Mouse (Mus musculus) forebrain, embryonic 15.5 days (tissue): ENCODE measurements around the gene Sox18. TPM values are rescaled to one million over a fixed set of nuclear protein-coding genes. Genes with fewer than 3 reads are reported as not detected.

Experiments
- ATAC-seq: fragments of 200-750 bp; cut with Nextera tagmentation; replicated peaks from 2 replicates; pipeline ENCODE4 v1.8.0; 2017; ENCODE audit warnings: mild to moderate bottlenecking, moderate TSS enrichment, moderate library complexity
- H3K27ac ChIP-seq: fragments of 300-500 bp; sonication (generic); replicated peaks from 2 replicates; pipeline ENCODE4 v1.5.1; 2015; ENCODE audit warnings: mild to moderate bottlenecking, inconsistent platforms
- H3K27me3 ChIP-seq: fragments of 300-500 bp; sonication (generic); 2 replicates; pipeline ENCODE4 v1.6.1; 2015; ENCODE audit warnings: inconsistent platforms
- H3K36me3 ChIP-seq: fragments of 300-500 bp; sonication (generic); 2 replicates; pipeline ENCODE4 v1.6.1; 2015; ENCODE audit warnings: mild to moderate bottlenecking, inconsistent platforms
- H3K4me1 ChIP-seq: fragments of 300-500 bp; sonication (generic); 2 replicates; pipeline ENCODE4 v1.6.1; 2015; ENCODE audit warnings: inconsistent platforms
- H3K4me2 ChIP-seq: fragments of 300-500 bp; sonication (generic); replicated peaks from 2 replicates; pipeline ENCODE4 v1.6.1; 2015; ENCODE audit warnings: mild to moderate bottlenecking, inconsistent platforms
- H3K4me3 ChIP-seq: fragments of 300-500 bp; sonication (generic); 2 replicates; pipeline ENCODE4 v1.5.1; 2015; ENCODE audit warnings: mild to moderate bottlenecking, inconsistent platforms
- H3K9ac ChIP-seq: fragments of 300-500 bp; sonication (generic); replicated peaks from 2 replicates; pipeline ENCODE4 v1.6.1; 2015; ENCODE audit warnings: mild to moderate bottlenecking, inconsistent platforms
- H3K9me3 ChIP-seq: fragments of 300-500 bp; sonication (generic); 2 replicates; pipeline ENCODE4 v1.6.1; 2016; ENCODE audit warnings: inconsistent platforms
- WGBS: fragments of 180-500 bp; shearing (Covaris S2); methylation state at CpG from one replicate; pipeline ENCODE4 v1.1.7; 2015; ENCODE audit warnings: mixed read lengths; 5-methylcytosine and 5-hydroxymethylcytosine counted together
- polyA plus RNA-seq: library from polyadenylated mRNA; unstranded; fragments of >200 nt; fragmentation: Nextera tagmentation; extraction: Ambion mirVana; gene quantifications from 2 replicates; pipeline ENCODE4 v1.2.1, GENCODE M21; 2015

Sox18 gene
- polyA plus RNA-seq, 1 experiment from 2014 or later, result 12.9 TPM

DNA sequence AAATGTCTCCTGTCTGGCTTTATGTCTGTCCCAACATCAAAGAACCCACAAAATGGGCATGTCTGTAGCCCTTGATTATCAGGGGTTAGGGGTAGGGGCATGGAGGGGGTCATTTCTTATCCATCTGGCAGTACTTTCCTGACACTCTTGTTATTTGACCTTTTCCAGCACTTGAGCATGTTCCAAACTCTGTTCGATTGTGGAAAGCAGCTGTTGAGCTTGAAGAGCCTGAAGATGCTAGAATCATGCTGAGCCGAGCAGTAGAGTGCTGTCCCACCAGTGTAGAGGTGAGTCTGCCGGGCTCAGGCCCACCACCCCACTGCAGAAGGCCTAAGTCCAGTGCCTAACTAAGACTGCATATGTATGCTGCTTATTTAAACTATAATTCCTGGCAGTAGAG lies 35.6 kb downstream of the Sox18 start:
- no peak for ATAC-seq
- H3K9me3 ChIP-seq, result no peaks in the 10 kb centered on the region
- H3K4me2 ChIP-seq, result no peak overlapping the region
- peaks cover 69% of the 10 kb centered on the region for H3K36me3 ChIP-seq
- no peak overlapping the region for H3K27ac ChIP-seq
- no peaks in the 10 kb centered on the region for H3K27me3 ChIP-seq
- 89% methylated on average over 3 of the region's 3 CpGs for WGBS
- no peak overlapping the region for H3K4me3 ChIP-seq
- no peaks in the 10 kb centered on the region for H3K4me1 ChIP-seq
- no peak overlapping the region for H3K9ac ChIP-seq

DNA sequence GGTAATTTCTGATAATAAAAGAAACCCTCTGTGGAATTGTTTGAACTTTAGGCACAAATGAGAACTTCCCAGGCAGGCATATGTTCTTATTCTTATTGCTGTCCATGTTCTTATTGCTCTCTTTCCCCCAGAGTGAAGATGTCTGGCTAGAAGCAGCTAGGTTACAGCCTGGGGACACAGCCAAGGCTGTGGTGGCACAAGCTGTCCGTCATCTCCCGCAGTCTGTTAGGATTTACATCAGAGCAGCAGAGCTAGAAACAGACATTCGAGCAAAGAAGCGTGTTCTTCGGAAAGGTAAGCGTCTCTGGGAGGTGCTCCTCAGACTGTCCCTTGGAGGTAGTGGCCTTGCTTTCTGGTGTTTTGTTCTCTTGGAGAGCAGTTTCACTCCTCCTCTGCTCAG lies 38.8 kb downstream of the Sox18 start:
- Histone ChIP-seq H3K4me3 (no peak overlapping the region), H3K36me3 (peaks cover 57% of the 10 kb centered on the region), H3K27me3 (no peaks in the 10 kb centered on the region), H3K27ac (no peak overlapping the region), H3K9me3 (no peaks in the 10 kb centered on the region), H3K9ac (no peak overlapping the region), H3K4me1 (no peaks in the 10 kb centered on the region), H3K4me2 (no peak overlapping the region)
- ATAC-seq, result no peak
- 93% methylated on average over 6 of the region's 6 CpGs for WGBS

DNA sequence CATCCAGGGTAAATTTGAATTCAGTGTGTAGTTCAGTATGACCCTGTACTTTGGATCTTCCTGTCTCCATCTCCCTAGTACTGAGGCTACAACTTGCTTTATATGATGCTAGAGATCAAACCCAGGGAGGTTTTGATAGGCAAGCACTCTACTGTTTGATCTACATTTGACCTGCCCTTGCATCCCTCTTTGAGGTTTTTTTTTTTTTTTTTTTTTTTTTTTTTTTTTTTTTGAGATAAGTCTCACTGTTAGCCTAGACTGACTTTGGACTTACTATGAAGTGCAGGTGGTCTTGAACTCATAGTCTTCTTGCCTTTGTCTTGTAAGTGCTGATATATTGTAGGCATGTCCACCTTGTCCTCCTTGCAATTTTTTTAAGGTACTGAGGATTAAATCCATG lies 43.0 kb downstream of the Sox18 start:
- Histone ChIP-seq H3K4me2 (no peak overlapping the region), H3K27ac (no peak overlapping the region), H3K4me3 (no peak overlapping the region), H3K4me1 (no peaks in the 10 kb centered on the region), H3K36me3 (peaks cover 44% of the 10 kb centered on the region), H3K9ac (no peak overlapping the region), H3K9me3 (no peaks in the 10 kb centered on the region), H3K27me3 (no peaks in the 10 kb centered on the region)
- no peak for ATAC-seq

DNA sequence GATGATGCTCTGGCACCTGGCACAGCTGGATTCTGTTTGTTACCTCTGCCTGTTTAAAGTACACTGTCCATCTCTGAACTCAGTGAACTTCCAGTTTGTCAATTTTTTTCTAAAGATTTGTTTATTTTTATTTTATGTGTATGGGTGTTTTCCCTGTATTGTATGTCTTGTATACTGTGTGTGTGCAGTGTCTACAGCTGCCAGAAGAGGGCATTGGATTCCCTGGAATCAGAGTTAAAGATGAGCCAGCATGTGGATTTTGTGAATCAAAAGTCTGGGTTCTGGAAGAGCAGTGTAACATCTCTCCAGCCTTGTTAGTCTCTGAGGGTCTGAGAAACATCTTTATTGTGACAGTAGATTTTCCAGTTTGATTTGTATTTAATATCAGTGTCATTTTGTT lies 48.0 kb downstream of the Sox18 start:
- Histone ChIP-seq H3K27ac (no peak overlapping the region), H3K4me2 (no peak overlapping the region), H3K9me3 (no peaks in the 10 kb centered on the region), H3K9ac (no peak overlapping the region), H3K4me3 (no peak overlapping the region), H3K27me3 (no peaks in the 10 kb centered on the region), H3K36me3 (peaks cover 56% of the 10 kb centered on the region), H3K4me1 (no peaks in the 10 kb centered on the region)
- no peak for ATAC-seq

Other genes starting within 250 kb of the Sox18 start
- 9.5 and 10.7 TPM in 2 replicates for gene Zbtb46, start 212.2 kb downstream of the Sox18 start, polyA plus RNA-seq
- gene Abhd16b, start 178.4 kb downstream of the Sox18 start, polyA plus RNA-seq, result not detected in 2 replicates
- 133 and 141 TPM in 2 replicates for gene Tpd52l2, start 174.5 kb downstream of the Sox18 start, polyA plus RNA-seq
- 199 and 209 TPM in 2 replicates for gene Dnajc5, start 151.2 kb downstream of the Sox18 start, polyA plus RNA-seq
- gene Uckl1, start 86.7 kb downstream of the Sox18 start, polyA plus RNA-seq, result 61.0 and 63.8 TPM in 2 replicates
- gene Prpf6, start 79.8 kb downstream of the Sox18 start, polyA plus RNA-seq, result 72.1 and 75.4 TPM in 2 replicates
- gene Zfp512b, start 78.8 kb downstream of the Sox18 start, polyA plus RNA-seq, result 76.5 and 83.7 TPM in 2 replicates
- gene Samd10, start 72.4 kb downstream of the Sox18 start, polyA plus RNA-seq, result 110 and 112 TPM in 2 replicates
- gene Gm29797, start 14.6 kb downstream of the Sox18 start, polyA plus RNA-seq, result 0.26 TPM in 1 of 2 replicates, not detected in the other
- gene Tcea2, start 8.7 kb upstream of the Sox18 start, polyA plus RNA-seq, result 44.8 and 51.4 TPM in 2 replicates
- gene Rgs19, start 22.3 kb upstream of the Sox18 start, polyA plus RNA-seq, result 49.1 and 49.7 TPM in 2 replicates
- gene Lkaaear1, start 26.8 kb upstream of the Sox18 start, polyA plus RNA-seq, result not detected in 2 replicates
- gene Oprl1, start 43.4 kb upstream of the Sox18 start, polyA plus RNA-seq, result 47.6 and 54.1 TPM in 2 replicates
- gene Myt1, start 91.7 kb upstream of the Sox18 start, polyA plus RNA-seq, result 26.7 and 30.7 TPM in 2 replicates
- gene Pcmtd2, start 166.2 kb upstream of the Sox18 start, polyA plus RNA-seq, result 45.8 and 48.3 TPM in 2 replicates
- gene Polr3k, start 192.7 kb upstream of the Sox18 start, polyA plus RNA-seq, result 104 and 106 TPM in 2 replicates